In genomic region chr3:63350242-63350641, GRCm38 (mm10) we compare ENCODE assay signal across 17 mouse cellular contexts.
"Had no signal": no experiment of that assay in that cellular context is flagged by ENCODE, and none has a peak within 500 bp of the region (broad histone marks: within the 10 kb centered on the region; RNA-seq: fewer than 3 reads in every experiment).

No protein-coding gene starts in this region.

- H3K4me2 ChIP-seq: neural tube, embryonic 12.5 days; neural tube, embryonic 13.5 days; neural tube, embryonic 15.5 days; stomach, embryonic 15.5 days had no signal

- H3K27ac ChIP-seq: neural tube, embryonic 12.5 days; neural tube, embryonic 13.5 days; neural tube, embryonic 15.5 days; stomach, embryonic 15.5 days; stomach, postnatal 0 days had no signal

- DNase-seq: retina, postnatal 1 day; right cerebral cortex, adult 18-20 months; right cerebral cortex, postnatal 14 days; right cerebral cortex, postnatal 25 days; right cerebral cortex, postnatal 4 days; spleen, adult 18-20 months; thymus, adult 18-20 months; thymus, adult 2 months; thymus, postnatal 14 days; thymus, postnatal 25 days; thymus, postnatal 36 days; thymus, postnatal 4 days had no signal

- H3K27me3 ChIP-seq: neural tube, embryonic 12.5 days; neural tube, embryonic 13.5 days; neural tube, embryonic 15.5 days; stomach, embryonic 15.5 days had no signal

- H3K9me3 ChIP-seq: neural tube, embryonic 12.5 days; neural tube, embryonic 13.5 days; neural tube, embryonic 15.5 days; stomach, embryonic 15.5 days had no signal

- H3K36me3 ChIP-seq: neural tube, embryonic 12.5 days; neural tube, embryonic 13.5 days; neural tube, embryonic 15.5 days; stomach, embryonic 15.5 days had no signal

- H3K9ac ChIP-seq: neural tube, embryonic 12.5 days; neural tube, embryonic 13.5 days; neural tube, embryonic 15.5 days; stomach, embryonic 15.5 days had no signal

- H3K4me1 ChIP-seq: neural tube, embryonic 12.5 days; neural tube, embryonic 13.5 days; neural tube, embryonic 15.5 days; stomach, embryonic 15.5 days had no signal

- H3K4me3 ChIP-seq: neural tube, embryonic 12.5 days; neural tube, embryonic 13.5 days; neural tube, embryonic 15.5 days; stomach, embryonic 15.5 days had no signal
